Mouse (Mus musculus): Measurements from ENCODE around the gene Cx3cr1.

Cx3cr1 gene

DNA sequence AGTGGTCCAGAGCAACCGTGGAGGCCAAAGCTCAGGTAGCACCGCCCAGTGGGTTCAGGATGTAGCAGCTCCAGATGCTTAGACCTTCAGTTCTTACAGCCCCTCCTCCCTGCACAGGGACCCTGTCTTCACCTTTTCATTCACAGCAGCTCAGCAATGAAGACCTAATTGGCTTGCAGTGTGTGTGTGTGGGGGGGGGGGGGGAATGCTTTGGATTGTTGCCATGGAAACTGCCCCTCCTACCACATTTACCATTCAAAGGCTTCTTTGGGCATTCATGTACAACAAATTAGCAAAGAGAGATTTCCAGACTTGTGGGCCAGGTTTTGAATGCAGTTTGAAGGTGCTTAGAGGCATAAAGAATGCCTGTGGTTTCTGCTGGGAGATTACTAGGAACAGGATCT, 180.8 kb downstream of the Cx3cr1 start:
- DNase-seq (ENCODE audit: low spot score) = no peak

DNA sequence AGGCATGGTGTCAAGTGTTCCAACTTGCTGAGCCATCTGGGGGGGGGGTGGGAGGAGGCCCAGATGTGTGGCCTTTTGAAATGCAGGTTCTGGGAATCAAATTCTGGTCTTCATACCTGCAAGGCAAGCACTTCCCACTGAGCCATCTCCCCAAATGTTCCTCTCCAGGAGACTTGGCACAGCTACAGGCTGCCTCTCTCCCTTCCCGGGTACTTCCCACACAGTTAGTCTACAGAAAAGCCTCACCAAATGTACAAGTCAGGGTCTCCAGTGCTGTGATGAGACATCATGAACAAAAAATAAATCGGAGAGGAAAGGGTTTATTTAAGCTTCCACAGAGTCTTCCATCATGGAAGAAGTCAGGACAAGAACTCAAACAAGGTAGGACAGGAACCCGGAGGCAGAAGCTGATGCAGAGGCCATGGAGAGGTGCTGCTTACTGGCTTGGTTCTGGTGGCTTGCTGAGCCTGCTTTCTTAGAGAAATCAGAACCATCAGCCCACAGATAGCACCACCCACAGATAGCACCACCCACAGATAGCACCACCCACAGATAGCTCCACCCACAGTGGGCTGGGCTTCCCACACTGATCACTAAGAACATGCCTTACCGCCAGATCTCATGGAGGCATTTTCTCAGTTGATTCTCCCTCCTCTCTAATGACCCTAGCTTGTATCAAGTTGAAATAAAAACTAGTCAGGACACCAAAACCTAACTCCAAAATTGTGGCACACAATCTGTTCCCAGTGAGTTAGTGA, 182.4 kb downstream of the Cx3cr1 start:
- DNase-seq (ENCODE audit: low spot score) = no peak

DNA sequence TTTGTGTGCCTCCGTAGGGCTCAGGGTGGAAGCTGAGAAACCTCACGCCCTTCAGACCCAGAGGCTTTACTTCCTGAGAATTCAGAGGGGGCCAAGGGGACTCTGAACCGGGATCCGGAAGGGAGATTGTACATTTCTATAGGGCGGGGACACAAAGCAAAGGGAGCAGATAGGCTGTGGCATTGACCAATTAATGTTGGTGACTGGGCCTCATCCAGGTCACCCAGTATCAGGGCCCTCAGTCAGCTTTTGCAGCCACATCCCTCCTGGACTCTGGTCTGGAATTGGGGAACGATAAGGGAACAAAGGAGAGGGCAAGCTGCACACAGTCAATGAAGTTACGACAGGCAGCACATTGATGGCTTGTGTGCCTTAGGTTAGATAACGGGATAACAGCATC, 215.5 kb downstream of the Cx3cr1 start:
- no peak for DNase-seq (ENCODE audit: low spot score)

DNA sequence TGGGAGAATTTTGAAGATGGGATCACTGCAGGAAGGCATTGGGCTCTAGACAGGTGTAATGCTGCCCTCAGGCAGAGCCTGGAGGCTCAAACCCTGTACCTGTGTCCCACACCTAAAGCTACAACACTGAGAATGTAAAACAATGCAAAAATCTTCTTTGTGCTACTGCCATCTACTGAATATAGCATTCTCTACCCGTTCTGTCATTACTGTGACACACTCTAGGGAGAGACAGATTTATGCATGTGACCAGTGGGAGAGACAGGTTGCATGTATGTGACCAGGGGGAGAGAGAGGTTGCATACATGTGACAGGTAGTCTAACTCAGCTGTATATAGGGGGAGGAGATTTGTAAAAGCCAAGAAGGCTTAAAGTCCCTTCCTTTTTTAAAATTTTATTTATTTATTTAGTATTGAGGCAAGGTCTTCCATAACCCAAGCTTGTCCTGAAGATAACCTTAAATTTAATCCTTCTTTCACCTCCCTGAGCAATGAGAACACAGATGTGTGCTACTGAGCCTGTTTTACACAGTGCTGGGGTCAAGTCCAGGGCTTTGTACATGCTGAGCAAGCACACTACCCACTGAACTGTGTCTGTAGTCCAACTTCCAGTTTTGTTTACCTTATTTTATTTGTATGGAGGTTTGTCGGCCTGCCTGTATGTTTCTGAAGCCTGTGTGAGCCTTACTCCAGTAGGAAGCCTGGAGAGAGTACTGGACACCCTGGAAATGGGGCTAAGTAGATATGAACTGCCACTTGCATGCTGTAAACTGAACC, 216.4 kb downstream of the Cx3cr1 start:
- no peak for DNase-seq (ENCODE audit: low spot score)

DNA sequence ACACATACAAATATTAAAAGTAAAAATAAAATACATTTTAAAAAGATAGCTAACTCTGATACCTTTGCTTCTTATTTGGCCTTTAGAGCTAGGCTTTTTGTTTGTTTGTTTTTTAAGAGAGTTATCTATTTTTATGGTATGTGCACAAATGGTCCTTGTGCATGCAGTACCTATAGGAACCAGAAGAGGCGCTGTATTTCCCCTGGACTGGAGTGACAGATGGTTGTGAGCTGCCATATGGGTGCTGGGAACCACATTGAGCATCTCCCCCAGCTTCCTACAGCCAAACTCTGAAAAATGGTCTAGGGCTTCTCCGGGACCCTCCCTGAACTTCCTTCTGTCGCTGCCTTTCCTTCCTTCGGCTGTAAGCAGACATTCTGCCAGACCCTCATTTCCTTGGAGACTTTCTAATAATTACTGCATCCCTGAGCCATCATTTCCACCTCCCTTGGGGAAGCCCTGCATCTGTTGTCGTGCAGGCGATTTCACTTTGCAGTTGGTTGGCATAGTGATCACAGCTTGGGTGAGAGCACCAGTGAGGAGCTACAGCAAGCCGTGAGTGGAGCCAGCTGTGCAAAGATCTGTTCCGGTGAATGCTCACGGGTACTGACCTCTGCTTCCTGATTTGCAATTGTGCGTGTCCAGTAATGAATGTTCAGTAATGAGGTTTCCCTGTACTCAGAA, 217.2 kb downstream of the Cx3cr1 start:
- DNase-seq (ENCODE audit: low spot score) = no peak

Measured in ovary, postnatal 14 days (tissue).